Mouse (Mus musculus) erythroblast, embryonic 14.5 days (primary cell): ENCODE measurements around the gene Ehd4.

Experiments
- GATA1 ChIP-seq: IDR thresholded peaks from 2 replicates; pipeline ENCODE4 v1.6.1; 2012; ENCODE audit warnings: low read length, inconsistent platforms, mixed read lengths
- TAL1 ChIP-seq: IDR thresholded peaks from 3 replicates; pipeline ENCODE4 v1.6.1; 2012; ENCODE audit warnings: low read length, inconsistent platforms, mixed read lengths

- TF ChIP-seq TAL1 (no peak), GATA1 (no peak)
Measured at GRCm38 (mm10) chr2:120159434-120159833, 5.0 kb upstream of the Ehd4 start.
